Mouse (Mus musculus) layer of hippocampus, adult 9-10 months (tissue): ENCODE data around the gene Heg1.

ENCODE experiments used
- DNase-seq: peaks from one replicate; pipeline ENCODE4 v3.0.0; 2022; ENCODE audit warnings: low spot score

Gene Heg1

GRCm38 (mm10) chr16:33708031-33708430 is 23.9 kb downstream of the Heg1 start:
- no peak for DNase-seq

DNA sequence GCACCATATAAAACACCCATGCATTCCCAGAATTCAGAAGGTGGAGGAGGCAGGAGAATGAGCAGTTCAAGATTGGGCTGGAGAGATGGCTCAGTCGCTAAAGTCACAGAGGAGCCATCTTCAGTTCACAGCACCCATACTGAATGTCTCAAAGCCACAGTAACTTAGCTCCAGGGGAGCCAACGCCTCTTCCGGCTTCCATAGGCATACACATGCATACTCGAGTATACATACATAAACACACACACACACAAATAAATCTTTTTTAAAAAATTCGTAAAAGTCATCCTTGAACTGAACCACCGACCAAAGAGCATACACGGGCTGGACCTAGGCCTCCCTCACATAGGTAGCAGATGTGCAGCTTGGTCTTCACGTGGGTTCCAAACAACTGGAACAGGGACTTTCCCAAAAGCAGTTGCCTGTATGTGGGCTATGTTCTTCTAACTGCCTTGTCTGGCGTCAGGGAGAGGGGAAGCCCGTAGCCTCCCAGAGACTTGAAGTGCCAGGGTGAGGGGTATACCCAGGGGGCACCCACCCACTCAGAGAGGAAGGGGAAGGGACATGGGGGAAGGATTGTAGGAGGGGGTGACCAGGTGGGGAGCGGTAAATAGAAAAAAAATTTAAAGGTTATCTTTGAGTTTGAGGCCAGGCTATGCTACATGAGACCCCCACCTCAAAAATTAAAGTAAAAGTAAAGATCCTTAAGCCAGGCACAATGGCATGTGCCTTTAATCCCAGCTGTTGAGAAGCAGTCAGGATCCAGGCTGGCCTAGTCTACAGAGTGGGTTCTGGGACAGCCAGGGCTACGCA is 24.6 kb downstream of the Heg1 start:
- DNase-seq, result no peak

- DNase-seq, result no peak
Measured at GRCm38 (mm10) chr16:33714271-33714670, 30.1 kb downstream of the Heg1 start.

DNA sequence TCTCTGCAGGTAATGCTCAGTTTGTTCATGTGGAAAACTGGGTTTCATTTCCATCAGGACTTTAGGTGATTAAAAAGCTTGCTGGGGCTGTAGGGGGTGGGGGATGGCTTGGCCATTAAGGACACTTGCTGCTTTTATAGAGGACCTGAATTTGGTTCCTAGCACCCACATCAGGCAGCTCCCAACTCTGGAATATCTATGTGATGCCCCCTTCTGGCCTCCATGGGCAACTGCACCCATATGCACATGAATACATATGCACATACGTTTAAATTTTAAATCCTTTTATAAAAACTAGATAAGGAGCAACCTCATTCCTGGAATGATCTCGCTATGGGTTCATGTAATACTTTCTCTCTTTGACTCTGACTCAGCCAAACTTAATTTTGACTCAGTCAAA is 39.1 kb downstream of the Heg1 start:
- DNase-seq, result no peak

- no peak for DNase-seq
Measured at GRCm38 (mm10) chr16:33723983-33724382, 39.8 kb downstream of the Heg1 start.

GRCm38 (mm10) chr16:33726261-33726660 is 42.1 kb downstream of the Heg1 start:
- no peak for DNase-seq

- no peak for DNase-seq
Measured at GRCm38 (mm10) chr16:33726892-33727291, 42.7 kb downstream of the Heg1 start.

- DNase-seq, result no peak
Measured at GRCm38 (mm10) chr16:33728427-33728826, 44.3 kb downstream of the Heg1 start.

- DNase-seq, result no peak
Measured at GRCm38 (mm10) chr16:33731291-33731690, 47.1 kb downstream of the Heg1 start.

GRCm38 (mm10) chr16:33732237-33732749 is 48.1 kb downstream of the Heg1 start:
- DNase-seq, result no peak

DNA sequence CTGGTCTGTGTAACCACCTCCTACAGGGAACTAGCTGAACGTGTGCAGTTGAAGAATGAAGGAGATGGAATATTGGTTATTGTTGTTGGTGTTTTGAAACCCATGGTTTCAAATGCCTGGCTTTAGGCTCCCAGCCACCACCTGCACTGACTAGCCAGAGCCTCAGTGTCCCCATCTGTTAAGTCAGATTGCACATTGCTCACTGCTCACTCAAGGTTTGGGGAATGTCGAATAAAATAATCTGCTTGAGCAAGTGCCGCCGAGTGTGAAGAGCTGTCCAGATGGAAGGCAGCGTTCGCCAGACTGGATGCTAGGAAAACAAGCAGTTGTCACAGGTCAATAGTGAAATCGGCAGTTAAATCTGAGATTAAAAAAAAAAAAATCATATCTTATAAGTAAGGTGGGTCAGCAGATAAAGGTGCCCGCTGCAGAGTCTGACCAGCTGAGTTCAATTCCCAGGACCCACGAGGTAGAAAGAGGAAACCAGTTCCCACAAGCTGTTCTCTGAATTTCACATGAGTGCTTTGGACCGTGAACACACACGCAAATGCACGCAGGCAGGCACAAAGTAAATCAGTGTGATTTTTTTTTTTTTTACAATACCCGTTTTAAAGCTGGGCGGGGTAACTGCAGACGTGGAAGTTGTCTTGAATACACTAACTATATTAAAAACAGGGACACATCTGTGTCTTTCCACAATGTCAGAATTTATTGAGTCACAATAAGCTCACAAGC is 48.8 kb downstream of the Heg1 start:
- DNase-seq, result no peak

GRCm38 (mm10) chr16:33733864-33734263 is 49.7 kb downstream of the Heg1 start:
- no peak for DNase-seq

DNA sequence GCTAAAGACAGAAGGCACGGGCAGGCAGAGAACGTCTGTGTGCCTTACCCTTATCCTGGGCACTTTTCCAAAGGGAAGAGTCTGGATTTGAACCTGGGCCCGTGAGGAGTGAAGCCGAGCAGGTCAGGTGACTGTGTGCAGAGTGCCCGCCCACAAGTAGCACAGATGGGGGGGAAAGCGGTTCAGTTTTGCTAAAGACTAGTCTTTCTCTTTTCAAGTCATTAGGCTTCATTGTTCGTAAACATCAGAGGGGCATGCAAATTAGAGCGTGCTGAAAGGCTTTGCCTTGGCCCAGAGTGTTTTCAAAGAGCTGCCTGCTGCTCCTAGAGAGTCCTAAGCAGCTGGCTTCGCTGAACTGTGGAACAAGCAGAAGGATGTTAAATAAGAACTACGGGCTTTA is 50.4 kb downstream of the Heg1 start:
- DNase-seq, result no peak

DNA sequence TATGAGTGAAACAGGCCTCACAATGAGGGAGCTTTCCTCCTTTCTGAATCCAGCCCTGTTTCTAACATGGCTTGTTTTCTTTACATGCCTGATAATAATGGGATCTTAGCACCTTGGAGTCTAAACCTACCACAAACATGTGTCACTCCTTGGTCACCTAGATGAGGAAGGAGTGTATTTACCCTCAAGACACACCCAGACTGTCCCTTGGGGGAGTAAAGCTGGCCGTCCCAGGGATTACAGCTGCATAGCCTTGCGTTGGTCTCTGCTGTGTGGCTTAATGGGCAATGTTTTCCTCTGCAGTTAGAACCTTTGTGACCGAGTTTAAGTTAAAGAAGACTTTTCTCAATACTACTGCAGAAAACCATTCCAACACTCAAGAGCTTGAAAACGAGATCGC is 51.1 kb downstream of the Heg1 start:
- DNase-seq, result no peak

- DNase-seq, result no peak
Measured at GRCm38 (mm10) chr16:33735791-33736190, 51.6 kb downstream of the Heg1 start.

DNA sequence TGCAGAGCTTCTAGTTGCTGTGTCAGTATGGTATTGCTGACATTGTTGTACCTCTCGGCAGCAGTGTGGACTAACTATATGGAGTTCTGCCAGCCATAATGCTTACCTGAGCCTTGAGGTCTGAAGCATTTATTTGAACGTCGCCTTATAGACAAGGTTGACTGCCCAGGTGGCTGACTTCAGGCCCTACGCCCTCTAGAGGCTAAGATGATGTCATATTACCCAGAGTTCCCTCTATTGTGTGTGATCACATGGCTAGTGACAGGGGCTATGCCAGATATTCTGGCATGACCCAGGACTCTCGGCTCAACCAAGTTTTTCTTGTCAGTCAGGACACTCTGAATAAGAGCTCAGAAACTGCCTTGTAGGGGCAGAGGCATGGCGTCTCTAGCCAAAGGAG is 52.6 kb downstream of the Heg1 start:
- no peak for DNase-seq

DNA sequence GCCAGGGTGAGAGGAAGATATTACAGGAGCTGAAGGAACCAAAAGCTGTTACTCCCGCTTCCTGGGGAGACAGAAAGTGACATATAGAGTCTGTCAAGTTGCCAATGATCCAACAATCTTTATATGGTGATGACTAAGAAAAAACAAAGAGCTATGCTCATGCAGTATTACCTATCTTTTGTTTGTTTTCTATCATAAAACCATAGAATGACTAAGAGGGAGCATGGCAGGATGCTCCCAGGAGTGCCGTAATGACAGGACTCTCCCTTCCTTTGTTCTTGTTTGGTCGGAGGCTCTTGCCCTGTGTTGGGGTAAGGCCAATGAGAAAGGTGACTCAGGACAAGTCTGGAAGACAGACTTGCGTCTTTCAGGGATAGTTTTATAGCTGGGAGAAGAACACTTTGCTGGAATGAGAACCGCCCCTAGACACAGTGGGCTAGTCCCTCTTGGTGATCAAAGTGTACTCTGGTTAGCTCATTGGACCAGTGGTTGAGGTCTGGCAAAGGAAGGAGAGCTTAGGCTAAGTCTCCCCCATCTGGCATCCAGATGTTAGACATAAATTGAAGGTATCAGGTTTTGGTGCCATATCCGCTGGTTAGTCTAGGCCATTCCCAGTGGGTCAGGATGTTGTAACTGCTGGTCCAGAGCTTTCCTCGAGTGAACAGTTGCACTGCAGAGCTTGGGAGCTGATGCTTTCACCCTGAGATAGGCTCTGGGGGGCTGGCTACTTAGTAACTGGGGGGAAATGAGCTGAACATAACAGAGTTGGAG is 55.0 kb downstream of the Heg1 start:
- DNase-seq, result no peak

- DNase-seq, result peak; percentile 59
Measured at GRCm38 (mm10) chr16:33739802-33740201, 55.6 kb downstream of the Heg1 start.

- no peak for DNase-seq
Measured at GRCm38 (mm10) chr16:33740416-33740815, 56.2 kb downstream of the Heg1 start.

DNA sequence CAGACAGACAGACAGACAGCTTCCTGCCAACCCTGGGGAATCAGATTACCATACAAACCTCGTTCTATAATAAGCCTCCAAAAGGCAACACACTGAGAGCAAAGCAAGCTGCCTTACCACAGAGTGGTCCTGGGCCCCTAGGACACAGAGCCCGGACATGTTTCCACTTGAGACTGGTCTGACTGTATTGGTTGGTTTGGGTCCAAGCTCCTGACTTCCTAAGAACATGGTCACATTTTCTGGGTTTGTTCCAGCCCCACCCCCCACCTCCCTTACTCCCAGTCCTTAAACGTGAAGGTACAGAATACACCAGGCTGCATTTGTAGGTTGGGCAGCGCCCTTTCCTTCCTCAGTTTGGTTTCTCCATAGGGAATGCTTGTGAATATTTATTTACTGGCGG is 57.6 kb downstream of the Heg1 start:
- no peak for DNase-seq

DNA sequence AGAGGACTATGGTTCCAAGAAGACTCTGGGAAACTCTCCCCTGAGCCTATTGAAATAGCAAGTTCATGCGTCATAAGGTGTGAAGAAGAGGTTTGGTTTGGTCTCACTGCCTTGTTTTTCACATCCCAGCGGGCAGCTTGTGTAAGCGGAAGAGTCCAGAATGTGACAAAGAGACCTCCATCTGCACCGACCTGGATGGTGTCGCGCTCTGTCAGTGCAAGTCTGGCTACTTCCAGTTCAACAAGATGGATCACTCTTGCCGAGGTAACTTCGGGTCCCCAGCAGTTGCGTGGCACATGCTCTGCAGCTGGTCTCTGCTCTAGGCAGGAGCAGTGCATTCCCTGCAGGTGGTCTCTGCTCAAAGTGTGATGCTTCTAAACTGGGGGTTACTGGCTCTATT is 58.1 kb downstream of the Heg1 start:
- DNase-seq, result no peak

DNA sequence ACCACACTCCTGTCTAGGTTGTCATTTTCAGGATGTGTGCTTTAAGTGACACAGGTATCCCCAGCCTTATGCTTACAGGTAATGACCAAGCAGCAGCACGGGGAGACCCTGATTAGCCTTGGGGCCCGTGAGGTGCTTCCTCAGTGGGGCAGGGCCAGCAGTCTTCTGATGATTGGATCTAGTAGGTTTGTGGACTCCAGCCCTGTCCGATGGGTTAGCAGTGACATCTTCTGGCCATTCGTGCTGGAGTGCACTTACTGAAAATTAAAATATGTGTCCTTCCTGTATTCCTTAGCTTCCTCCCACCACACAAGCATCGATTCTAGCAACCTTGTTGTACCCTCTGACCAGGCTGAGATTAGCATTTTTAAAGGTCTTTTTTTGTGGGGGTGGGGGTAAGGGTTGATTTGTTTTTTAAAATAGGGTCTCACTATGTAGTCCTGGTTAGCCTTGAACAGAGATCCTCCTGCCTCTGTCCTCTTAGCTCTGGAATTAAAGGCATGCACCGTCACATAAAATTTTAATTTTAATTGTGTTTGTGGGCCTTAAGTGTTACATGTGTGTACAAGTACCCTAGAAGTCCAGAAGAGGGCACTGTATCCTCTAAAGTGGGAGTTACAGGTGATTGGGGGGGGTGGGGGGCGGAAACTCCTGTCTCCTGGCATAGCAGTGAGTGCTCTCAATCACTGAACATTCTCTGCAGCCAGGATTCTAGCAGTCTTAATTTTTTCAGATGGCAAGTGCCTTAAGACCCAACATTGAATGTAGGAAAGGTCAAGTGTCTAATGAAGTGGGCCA is 60.7 kb downstream of the Heg1 start:
- DNase-seq, result no peak
